Mouse (Mus musculus): ENCODE measurements around the gene Urad. TPM values are rescaled to one million over a fixed set of nuclear protein-coding genes. Genes with fewer than 3 reads are reported as not detected.

Urad gene
- polyA plus RNA-seq, 1 experiment from 2014 or later: 1.7 TPM

DNA sequence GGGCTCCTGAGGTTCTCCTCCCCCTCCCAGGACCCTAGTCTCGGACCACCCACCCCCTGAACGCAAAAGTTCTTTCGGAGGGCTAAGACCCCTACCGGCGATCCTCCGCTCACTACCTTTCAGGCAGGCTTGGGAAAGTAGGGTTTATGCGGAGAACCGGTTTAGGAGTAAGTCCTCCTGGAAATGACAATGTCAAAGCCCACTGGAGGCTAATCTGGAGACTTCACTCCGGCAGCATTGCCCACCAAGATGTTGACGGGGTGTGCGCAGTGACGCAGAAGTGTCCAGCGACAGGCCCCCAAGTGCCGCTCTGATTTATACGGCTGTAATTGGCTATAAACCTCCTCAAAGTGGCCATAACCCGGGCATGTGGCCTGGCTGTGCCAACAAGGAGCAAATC, 17.1 kb downstream of the Urad start:
- Histone ChIP-seq H3K4me3 (replicated peaks) (peak overlapping the region; percentile 56), H3K27ac (peak overlapping the region; percentile 94), H3K9me3 (no peaks in the 10 kb centered on the region), H3K27me3 (replicated peaks) (peaks cover 87% of the 10 kb centered on the region), H3K36me3 (no peaks in the 10 kb centered on the region), H3K9ac (peak overlapping the region; percentile 79), H3K4me2 (replicated peaks) (no peak overlapping the region), H3K4me1 (replicated peaks) (peaks cover 14% of the 10 kb centered on the region; the same call in 1 of the 2 replicates)
- 1% methylated on average over 16 of the region's 16 CpGs for WGBS
- no peak for ATAC-seq

DNA sequence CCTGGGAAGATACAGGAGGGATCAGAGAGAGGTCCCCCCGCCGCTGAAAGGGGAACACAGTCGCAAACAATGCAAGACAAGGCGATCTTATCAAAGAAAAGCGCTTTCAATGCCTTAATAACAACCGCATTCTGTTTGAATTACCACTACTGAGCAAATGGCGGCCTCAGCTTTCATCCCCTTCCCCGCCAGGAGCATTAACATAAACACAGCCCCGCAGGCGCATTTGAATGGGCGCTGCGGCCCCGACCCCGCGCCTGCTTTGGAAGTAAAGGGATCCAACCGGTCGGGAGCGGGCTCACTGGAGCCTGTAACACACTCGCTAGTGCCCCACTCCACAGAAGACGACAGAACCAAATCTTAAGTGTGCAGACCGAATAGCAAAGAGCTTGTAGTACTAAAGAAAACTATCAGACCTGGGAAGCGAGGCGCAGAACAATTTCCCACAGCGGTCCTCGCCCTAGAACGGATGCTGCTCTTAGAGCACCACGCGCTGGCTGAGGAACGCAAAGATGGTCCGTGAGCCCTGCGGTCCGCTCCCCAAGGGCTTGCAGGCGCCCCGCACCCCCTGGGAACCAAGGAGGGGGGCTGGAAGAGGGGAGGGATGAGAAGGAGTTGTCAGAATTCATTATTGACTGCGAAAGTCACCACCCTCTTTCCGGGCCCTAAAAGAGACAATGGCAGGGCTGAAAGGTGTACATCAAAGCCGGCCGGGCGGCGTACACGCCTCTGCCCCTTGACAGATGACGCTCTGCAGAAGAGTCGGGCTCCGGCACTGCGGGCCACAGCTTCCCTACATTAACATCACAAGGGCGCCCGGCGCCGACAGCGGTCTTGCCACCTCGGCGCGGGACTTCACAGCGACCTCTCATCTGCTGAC, 17.7 kb downstream of the Urad start:
- Histone ChIP-seq H3K27me3 (replicated peaks) (peaks cover 89% of the 10 kb centered on the region), H3K9ac (peak overlapping the region; percentile 79), H3K4me3 (replicated peaks) (peak overlapping the region; percentile 56), H3K27ac (peak overlapping the region; percentile 94), H3K4me1 (replicated peaks) (peaks cover 17% of the 10 kb centered on the region), H3K36me3 (no peaks in the 10 kb centered on the region), H3K4me2 (replicated peaks) (0 out of 2 replicates have a peak overlapping the region, but pooled peaks have one; percentile 17), H3K9me3 (no peaks in the 10 kb centered on the region)
- under 1% methylated on average over 54 of the region's 54 CpGs for WGBS
- ATAC-seq: no peak

DNA sequence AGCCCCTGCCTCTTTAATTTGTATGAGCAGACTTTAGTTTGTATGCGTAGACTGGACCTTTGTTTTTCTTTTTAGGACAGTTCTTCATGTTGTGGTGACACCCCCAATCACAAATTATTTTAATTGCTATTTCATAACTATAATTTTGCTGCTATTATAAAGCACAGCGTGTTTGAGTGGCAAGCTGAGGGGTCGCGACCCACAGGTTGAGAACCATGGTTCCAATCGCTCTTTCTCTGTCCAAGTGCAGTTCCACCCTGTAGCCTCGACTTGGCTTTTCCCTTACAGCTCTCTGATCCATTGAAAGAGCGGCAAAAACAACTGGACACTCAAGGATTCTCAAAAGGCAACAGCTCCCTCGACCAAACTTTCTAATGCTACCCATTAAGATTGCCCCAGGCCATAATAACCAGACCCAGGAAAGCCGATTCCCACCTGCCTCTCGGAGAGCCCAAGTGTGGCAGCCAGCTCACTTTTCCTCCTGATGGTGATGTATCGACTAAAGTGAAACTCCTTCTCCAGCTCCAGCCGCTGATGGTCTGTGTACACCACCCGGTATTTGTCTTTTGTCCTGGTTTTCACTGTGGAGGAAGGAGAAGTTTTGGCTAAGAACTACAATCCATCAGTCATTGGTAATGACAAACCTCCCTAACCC, 19.4 kb downstream of the Urad start:
- WGBS: 8% methylated on average over 13 of the region's 13 CpGs
- no peak for ATAC-seq
- H3K9me3 ChIP-seq: no peaks in the 10 kb centered on the region
- H3K4me2 ChIP-seq (replicated peaks): peak overlapping the region; percentile 57
- no peaks in the 10 kb centered on the region for H3K36me3 ChIP-seq
- peaks cover 87% of the 10 kb centered on the region for H3K27me3 ChIP-seq (replicated peaks)
- peaks cover 21% of the 10 kb centered on the region for H3K4me1 ChIP-seq (replicated peaks)
- peak overlapping the region; percentile 56 for H3K4me3 ChIP-seq (replicated peaks)
- H3K9ac ChIP-seq: peak overlapping the region; percentile 79
- peak overlapping the region; percentile 18 for H3K27ac ChIP-seq

DNA sequence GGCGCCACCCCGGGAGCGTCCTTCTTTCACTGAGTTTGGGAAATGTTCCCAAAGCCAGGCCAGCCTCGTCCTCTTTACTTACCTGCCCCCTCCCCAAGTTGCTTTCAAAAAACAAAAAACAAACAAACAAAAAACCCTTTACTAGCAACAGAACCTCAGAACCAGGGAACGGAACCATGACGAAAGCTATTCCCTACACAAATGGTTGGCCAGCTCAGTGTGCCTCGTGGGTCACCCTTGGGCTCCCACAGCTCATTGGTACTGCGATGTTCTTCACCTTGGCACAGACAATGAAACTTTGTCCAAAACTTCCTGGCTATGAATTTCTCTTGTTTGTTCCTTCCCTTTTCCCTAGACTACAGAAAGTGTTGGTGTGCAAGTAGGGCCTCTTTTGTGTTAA, 20.1 kb downstream of the Urad start:
- peak overlapping the region; percentile 56 for H3K4me3 ChIP-seq (replicated peaks)
- ATAC-seq: no peak
- peak overlapping the region; percentile 78; the same call in 1 of the 2 replicates for H3K27ac ChIP-seq
- 12% methylated on average over 8 of the region's 8 CpGs for WGBS
- peak overlapping the region; percentile 79 for H3K9ac ChIP-seq
- no peaks in the 10 kb centered on the region for H3K36me3 ChIP-seq
- peak overlapping the region; percentile 57 for H3K4me2 ChIP-seq (replicated peaks)
- H3K4me1 ChIP-seq (replicated peaks): peaks cover 21% of the 10 kb centered on the region
- H3K9me3 ChIP-seq: no peaks in the 10 kb centered on the region
- peaks cover 81% of the 10 kb centered on the region for H3K27me3 ChIP-seq (replicated peaks)

- Histone ChIP-seq H3K27me3 (replicated peaks) (peaks cover 77% of the 10 kb centered on the region), H3K4me3 (replicated peaks) (peak overlapping the region; percentile 56), H3K4me1 (replicated peaks) (peaks cover 21% of the 10 kb centered on the region), H3K36me3 (no peaks in the 10 kb centered on the region), H3K4me2 (replicated peaks) (peak overlapping the region; percentile 57), H3K27ac (peak overlapping the region; percentile 78), H3K9ac (peak overlapping the region; percentile 79), H3K9me3 (no peaks in the 10 kb centered on the region)
- ATAC-seq: no peak
- WGBS: 3% methylated on average over 10 of the region's 10 CpGs
These were observed 20.5 kb downstream of the Urad start for GRCm38 (mm10) chr5:147301781-147302070.

DNA sequence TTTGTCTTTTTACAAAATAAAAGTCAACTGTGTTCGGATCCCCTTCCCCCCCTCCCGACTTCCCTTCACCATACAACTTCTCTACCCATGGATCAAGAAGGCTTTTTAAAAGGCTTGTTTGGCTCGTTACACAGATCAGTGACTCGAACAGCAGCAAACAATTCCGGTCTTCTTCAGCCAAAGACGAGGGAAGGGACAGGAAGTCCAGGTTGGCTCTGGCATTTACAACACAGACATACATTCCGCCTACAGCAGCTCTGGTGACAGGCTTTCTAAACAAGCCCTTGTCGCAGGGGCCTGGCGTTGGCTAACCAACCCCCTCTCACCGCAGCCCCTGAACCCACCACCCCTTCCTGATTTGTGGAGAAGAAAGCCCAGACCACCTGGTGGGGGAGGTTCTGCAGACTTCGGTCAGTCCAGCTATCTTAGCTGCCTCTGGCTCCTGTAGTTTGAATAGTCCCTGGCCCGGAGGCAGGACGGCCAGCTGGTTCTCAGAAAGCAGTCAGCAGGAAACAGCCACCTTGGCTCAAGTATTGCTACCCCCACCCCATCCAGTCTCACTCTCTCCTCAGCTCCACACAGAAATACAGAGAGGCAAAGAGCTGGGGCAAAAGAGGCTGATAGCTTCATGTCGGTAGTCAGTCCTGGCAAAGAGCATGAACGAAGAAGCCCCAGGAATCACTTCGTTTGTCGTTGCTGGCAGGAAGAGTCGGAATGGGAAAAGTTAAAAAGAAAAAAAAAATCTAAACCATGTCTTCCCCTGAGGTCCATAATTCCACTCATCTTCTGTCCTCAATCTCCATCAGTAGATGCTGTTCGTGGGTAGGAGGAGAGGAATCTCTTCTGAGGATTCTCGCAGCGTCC, 21.1 kb downstream of the Urad start:
- 3% methylated on average over 21 of the region's 21 CpGs for WGBS
- Histone ChIP-seq H3K4me1 (replicated peaks) (peaks cover 16% of the 10 kb centered on the region), H3K27ac (peak overlapping the region; percentile 78), H3K36me3 (no peaks in the 10 kb centered on the region), H3K27me3 (replicated peaks) (peaks cover 71% of the 10 kb centered on the region), H3K9ac (peak overlapping the region; percentile 79), H3K9me3 (no peaks in the 10 kb centered on the region), H3K4me2 (replicated peaks) (peak overlapping the region; percentile 57), H3K4me3 (replicated peaks) (peak overlapping the region; percentile 56)
- no peak for ATAC-seq

- H3K27ac ChIP-seq: peak overlapping the region; percentile 78
- ATAC-seq: peak; percentile 72
- H3K9me3 ChIP-seq: no peaks in the 10 kb centered on the region
- peak overlapping the region; percentile 56 for H3K4me3 ChIP-seq (replicated peaks)
- peaks cover 64% of the 10 kb centered on the region for H3K27me3 ChIP-seq (replicated peaks)
- peak overlapping the region; percentile 34 for H3K9ac ChIP-seq
- H3K4me2 ChIP-seq (replicated peaks): peak overlapping the region; percentile 57
- H3K36me3 ChIP-seq: no peaks in the 10 kb centered on the region
- WGBS: 4% methylated on average over 4 of the region's 4 CpGs
- peaks cover 16% of the 10 kb centered on the region; the same call in 1 of the 2 replicates for H3K4me1 ChIP-seq (replicated peaks)
These were observed 22.3 kb downstream of the Urad start for GRCm38 (mm10) chr5:147300001-147300363.

DNA sequence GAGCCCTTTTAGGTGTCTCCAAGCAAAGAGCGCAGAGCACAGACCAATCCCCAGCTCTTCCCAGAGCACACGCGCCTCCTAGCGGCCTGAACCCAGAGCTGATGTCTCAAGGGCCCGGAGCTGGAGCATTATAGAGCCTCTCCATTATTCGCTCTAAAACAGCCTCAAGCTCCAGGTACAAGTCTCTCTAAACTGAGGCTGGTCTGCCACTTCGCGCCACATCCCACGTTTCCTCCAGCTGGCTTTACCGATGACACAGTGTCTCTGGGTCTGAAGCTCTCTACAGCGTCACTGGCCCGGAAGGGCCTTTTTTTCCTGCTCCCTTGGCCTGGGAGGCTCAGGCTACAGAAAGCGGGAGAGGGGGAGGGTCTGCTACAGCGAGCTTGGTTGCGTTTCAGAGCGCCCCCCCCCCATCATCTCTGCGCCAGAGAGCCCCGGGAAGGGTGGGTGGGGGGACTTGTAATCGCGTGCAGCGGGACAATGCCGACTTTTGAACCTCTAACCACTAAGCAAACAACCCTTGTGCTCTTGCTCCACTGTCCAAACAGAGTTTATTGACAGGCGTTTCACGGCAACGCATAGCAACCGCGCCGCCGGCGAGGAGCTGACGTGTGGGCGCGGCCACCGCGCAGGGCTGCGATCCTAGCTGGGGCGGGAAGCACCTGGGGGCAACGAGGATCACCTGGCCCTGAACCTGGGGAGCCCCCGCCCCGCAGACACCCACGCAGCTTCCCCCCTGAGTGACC, 22.8 kb downstream of the Urad start:
- peaks cover 16% of the 10 kb centered on the region; the same call in 1 of the 2 replicates for H3K4me1 ChIP-seq (replicated peaks)
- WGBS: 2% methylated on average over 41 of the region's 41 CpGs
- ATAC-seq: peak; percentile 94
- peaks cover 58% of the 10 kb centered on the region for H3K27me3 ChIP-seq (replicated peaks)
- H3K27ac ChIP-seq: peak overlapping the region; percentile 78
- no peaks in the 10 kb centered on the region for H3K9me3 ChIP-seq
- H3K36me3 ChIP-seq: no peaks in the 10 kb centered on the region
- H3K9ac ChIP-seq: peak overlapping the region; percentile 34
- peak overlapping the region; percentile 57 for H3K4me2 ChIP-seq (replicated peaks)
- peak overlapping the region; percentile 56 for H3K4me3 ChIP-seq (replicated peaks)

DNA sequence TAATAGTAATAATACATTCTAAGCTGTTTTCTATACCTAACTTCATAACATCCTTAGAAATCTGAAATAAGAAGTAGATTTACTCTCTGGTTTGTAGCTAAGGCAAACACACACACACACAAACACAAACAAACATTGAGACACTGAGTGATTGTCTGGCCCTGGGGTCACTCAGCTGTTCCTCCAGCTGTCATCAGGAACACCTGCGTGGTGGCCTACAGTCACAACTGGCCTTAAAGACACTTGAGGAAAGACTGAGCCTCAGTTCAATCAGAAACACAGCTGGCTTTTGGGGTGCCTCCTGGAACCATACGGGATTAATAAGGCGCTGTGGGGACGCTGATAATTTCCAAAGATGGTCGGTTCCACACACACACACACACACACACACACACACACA, 25.0 kb downstream of the Urad start:
- WGBS: 63% methylated on average over 5 of the region's 5 CpGs
- no peaks in the 10 kb centered on the region for H3K36me3 ChIP-seq
- H3K4me3 ChIP-seq (replicated peaks): no peak overlapping the region
- no peaks in the 10 kb centered on the region for H3K9me3 ChIP-seq
- H3K9ac ChIP-seq: no peak overlapping the region
- ATAC-seq: no peak
- H3K27ac ChIP-seq: no peak overlapping the region
- H3K27me3 ChIP-seq (replicated peaks): peaks cover 54% of the 10 kb centered on the region
- H3K4me1 ChIP-seq (replicated peaks): peaks cover 28% of the 10 kb centered on the region
- H3K4me2 ChIP-seq (replicated peaks): no peak overlapping the region

GRCm38 (mm10) chr5:147294121-147294520, 28.1 kb downstream of the Urad start:
- Histone ChIP-seq H3K36me3 (no peaks in the 10 kb centered on the region), H3K27ac (no peak overlapping the region), H3K4me2 (replicated peaks) (peak overlapping the region; percentile 17; the same call in 1 of the 2 replicates), H3K27me3 (replicated peaks) (peaks cover 35% of the 10 kb centered on the region), H3K9me3 (no peaks in the 10 kb centered on the region), H3K9ac (no peak overlapping the region), H3K4me1 (replicated peaks) (peaks cover 18% of the 10 kb centered on the region), H3K4me3 (replicated peaks) (no peak overlapping the region)
- ATAC-seq: peak; percentile 32
- 19% methylated on average over 20 of the region's 20 CpGs for WGBS

DNA sequence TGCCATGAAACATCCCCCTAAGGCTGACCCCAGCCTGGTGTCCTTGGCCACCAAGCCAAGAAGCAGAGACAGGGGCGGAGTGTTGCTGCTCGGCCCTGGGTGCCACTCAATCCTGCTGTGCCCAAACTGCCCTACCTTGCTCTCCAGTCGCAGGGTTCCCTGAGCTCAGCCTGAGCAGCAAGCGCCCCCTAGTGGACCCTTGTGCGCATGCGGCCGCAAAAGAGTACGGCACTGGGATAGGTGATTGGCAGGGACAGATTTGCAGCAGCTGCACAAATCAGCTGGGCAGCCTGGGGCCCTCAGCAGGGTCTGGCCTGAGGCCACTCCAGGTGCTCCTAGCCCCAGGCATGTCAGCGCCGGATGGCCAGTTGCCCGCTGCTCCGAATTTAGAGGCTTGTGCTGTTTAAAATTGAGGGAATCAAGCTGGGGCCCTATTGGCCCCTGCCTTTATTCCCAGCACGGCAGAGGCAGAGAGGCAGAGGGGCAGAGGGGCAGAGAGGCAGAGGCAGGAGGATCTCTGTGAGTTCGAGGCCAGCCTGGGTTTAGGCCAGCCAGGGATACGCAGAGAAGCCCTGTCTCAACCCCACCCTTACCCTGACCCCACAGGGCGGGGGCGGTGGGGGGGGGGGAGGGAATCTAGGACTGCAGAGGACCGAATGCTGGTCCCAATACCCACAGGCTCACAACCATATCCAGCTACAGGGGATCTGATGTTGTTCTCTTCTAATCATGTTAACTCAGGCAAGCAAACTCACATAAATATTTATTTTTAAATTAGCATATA, 28.9 kb downstream of the Urad start:
- Histone ChIP-seq H3K4me2 (replicated peaks) (peak overlapping the region; percentile 43), H3K9ac (no peak overlapping the region), H3K27me3 (replicated peaks) (peaks cover 29% of the 10 kb centered on the region), H3K27ac (peak overlapping the region; percentile 81), H3K4me1 (replicated peaks) (peaks cover 17% of the 10 kb centered on the region), H3K36me3 (no peaks in the 10 kb centered on the region), H3K9me3 (no peaks in the 10 kb centered on the region), H3K4me3 (replicated peaks) (no peak overlapping the region)
- ATAC-seq: peak; percentile 83
- 22% methylated on average over 18 of the region's 18 CpGs for WGBS
